Mouse (Mus musculus): ENCODE measurements around the gene Entpd1.

- TF ChIP-seq POLR2A (IDR thresholded peaks at IDR 0.05; ENCODE audit: borderline replicate concordance, insufficient read depth, low read length) (no peak), CTCF (IDR thresholded peaks at IDR 0.05; ENCODE audit: borderline replicate concordance, insufficient read depth, low read depth, low read length) (no peak)
These were observed 25.4 kb downstream of the Entpd1 start for GRCm38 (mm10) chr19:40637601-40638000.
